Mouse (Mus musculus) layer of hippocampus, adult 18-20 months (tissue): ENCODE results near the gene Tnp1. TPM values are rescaled to one million over a fixed set of nuclear protein-coding genes. Genes with fewer than 3 reads are reported as not detected.
A peak's percentile ranks its signal among the peaks of the same experiment; 100 is the strongest.

Source experiments
- DNase-seq, 2 experiments: peaks; one replicate each; pipeline ENCODE4 v3.0.0; 2022; ENCODE audit warnings: low spot score in 2 of 2
- long read RNA-seq: library from polyadenylated mRNA; stranded (forward); transcript quantifications from one replicate; pipeline ENCODE4 v2.0.0, GENCODE M21; 2021
- total RNA-seq, 2 experiments: library from RNA; stranded (reverse); gene quantifications; 2 replicates each; pipeline ENCODE4 v1.2.3; 2021

The Tnp1 gene
- not detected for total RNA-seq
- long read RNA-seq: 0 reads

- DNase-seq: no peak
These were observed at the start of gene Tnp1 for GRCm38 (mm10) chr1:73015731-73016130. TSS of gene Tnp1 (minus strand) at chr1:73015909.

DNA sequence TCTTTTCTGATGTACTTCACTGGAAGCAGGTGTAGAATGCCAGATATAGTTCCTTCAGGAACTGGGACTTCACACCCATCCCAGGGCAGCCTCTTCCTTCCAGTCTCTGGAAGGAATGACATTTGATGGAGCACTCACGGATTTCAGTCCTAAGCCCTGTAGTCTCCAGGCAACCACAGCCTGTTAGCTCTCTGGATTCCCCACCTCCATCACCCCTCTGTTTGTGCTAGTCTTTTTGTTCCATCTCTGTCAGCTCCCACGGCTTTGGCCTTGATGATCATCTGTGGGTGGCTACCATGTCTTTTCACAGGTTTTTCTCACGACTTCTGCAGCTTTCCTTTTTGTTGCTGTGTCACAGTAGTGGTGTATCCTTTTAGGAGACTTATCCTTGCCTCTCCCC, 48.6 kb upstream of the Tnp1 start:
- peak in 1 of 2 experiments; percentile 70 for DNase-seq

DNA sequence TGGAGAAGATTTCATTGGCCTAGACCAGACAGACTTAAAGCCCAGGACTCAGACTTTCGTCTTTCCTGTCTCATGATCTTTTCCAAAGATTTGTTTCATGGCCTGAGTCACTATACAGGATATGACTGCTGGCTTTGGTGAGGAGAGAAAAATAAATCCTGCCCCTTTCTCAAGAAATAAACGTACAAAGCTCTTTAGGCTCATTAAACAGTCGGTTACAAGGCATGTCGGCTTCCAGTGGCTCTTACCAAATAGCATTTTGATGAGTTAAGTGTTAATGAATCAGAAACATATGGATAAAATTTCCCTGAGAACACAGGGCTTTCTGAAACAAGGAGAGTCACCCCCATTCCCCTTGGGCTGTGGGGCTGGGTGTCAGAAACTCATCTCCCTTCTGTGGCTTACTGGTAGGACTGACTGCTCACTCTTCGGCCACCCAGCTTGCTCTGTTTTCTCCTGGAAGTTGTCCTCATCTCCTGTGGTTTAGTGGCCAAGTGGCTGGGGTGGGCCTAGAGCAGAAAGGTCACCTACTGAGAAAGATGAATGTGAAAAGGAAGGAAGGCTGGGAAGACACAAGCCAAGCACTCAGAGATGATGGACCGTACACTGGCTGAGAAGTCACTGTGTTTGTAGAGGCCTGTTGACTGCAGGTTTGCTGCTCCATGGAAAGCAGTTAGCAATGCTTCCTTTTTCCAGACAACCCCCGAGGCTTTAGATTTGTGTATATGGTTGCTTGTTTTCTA, 46.0 kb upstream of the Tnp1 start:
- DNase-seq: no peak

- no peak for DNase-seq
These were observed 44.6 kb upstream of the Tnp1 start for GRCm38 (mm10) chr1:73060271-73060670.

- DNase-seq: no peak
These were observed 40.7 kb upstream of the Tnp1 start for GRCm38 (mm10) chr1:73056266-73057001.

DNA sequence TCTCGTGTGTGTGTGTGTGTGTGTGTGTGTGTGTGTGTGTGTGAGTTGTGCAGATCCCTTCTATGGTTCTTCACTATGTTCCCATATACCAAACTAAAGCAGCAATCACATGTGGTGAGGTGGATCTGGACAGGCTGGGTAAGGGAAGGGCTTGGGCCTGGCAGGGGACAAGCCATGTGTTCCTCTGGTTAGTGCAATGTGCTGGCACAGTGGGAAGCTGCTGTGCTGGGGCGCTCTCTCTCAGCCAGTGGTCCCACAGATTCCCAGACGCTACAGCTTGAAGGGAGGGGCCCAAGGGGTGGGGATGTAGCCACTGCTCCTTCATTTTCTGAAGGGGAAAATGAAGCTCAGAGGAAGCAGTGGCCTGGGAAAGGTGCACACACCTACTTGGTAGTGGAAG, 40.1 kb upstream of the Tnp1 start:
- no peak for DNase-seq

DNA sequence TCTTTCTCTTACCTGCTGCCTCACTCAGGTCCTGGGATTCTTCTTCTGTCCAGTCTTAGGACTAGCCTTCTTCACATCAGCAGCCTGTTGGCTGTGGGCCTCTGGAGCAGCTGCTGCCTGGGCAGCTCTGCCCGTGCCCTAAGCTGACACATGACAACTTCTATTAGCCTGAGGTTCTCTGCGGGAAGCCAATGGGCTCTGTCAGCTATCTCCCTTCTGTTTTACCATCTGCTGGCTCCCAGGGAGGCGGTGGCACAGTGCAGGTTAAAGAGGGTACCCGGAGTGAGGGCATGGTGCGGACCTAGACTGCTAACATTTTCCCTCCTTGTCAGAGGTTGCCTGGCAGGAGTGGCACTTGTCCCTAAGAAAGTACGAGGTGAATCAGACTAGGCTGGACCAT, 39.5 kb upstream of the Tnp1 start:
- DNase-seq: no peak

GRCm38 (mm10) chr1:73053545-73054326, 38.0 kb upstream of the Tnp1 start:
- no peak for DNase-seq

GRCm38 (mm10) chr1:73046896-73047672, 31.4 kb upstream of the Tnp1 start:
- no peak for DNase-seq

GRCm38 (mm10) chr1:73045948-73046685, 30.4 kb upstream of the Tnp1 start:
- DNase-seq: no peak

DNA sequence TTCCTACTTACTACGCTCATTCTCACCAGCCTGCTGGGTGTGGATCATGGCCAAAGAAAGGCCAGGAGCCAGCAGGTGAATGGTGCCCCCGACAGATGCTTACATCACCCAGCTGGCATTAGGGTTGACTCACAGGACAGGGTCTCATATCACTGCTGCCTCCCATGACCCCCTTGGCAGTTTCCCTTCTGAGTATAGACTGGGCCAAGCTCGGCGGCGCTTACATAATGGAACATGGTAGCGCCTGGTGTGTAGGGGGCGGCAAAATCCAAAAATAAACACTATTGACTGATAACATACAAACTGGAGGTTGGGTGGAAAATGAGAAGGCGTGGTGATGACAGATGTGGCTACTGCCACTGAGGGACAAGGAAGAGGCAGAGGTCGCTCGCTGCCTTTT, 28.0 kb upstream of the Tnp1 start:
- no peak for DNase-seq

- no peak for DNase-seq
These were observed 25.1 kb upstream of the Tnp1 start for GRCm38 (mm10) chr1:73040691-73041425.

DNA sequence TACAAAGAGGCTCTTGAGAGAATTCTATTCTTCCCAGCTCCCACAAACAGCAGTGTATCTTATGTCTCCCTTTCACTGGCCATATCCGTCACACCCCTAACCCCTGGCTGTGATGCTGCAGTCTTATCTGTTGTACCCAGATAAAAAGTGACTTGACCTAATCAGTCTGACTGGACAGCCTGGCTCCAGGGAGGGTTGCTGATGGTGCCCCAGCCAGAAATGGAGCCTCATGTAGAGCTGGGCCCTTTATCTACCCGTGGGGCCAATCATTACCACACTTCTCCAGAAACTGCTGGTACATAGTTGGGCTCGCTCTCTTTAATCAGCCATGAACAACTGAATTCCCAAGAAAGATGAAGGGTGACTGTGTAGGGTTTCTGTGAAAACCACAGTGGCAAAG, 22.8 kb upstream of the Tnp1 start:
- DNase-seq: no peak

GRCm38 (mm10) chr1:73036536-73036935, 20.8 kb upstream of the Tnp1 start:
- no peak for DNase-seq

DNA sequence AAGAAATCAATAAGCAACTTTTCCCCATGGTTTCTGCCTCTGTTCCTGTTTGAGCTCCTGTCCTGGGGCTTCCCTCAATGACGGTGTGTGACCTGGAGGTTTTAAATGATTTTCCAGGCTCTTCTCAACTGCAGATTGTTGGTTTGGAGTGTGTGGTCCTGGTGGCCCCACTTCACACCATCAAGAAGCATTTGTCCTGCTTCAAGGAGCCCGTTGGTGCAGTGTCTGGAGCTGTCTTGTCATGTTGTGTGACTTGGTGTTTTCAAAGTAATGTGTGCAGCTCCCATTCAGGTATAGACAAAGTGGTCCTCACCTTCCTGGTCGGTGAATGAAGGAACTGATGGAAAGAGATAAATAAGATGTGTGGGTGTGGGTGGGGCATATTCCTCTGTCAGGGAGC, 20.0 kb upstream of the Tnp1 start:
- no peak for DNase-seq

GRCm38 (mm10) chr1:73032491-73032890, 16.8 kb upstream of the Tnp1 start:
- no peak for DNase-seq

DNA sequence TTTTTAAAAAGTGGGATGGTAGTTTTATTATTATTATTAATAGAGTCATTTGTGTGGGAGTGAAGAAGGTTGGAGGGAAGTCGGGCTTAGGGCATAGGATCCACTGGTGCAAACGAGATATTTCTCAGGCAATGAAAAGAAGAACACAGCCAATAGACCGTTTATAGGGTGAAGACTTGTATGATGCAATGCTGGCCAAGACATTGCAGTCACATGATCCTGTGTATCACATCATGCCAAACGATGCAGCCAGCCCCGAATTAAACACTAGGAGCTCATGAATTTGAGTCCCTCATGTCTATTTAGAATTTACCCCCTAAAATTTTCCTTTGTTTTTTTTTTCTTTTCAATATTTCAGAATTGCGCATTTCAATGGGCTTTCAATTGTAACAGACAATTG, 13.0 kb upstream of the Tnp1 start:
- no peak for DNase-seq

DNA sequence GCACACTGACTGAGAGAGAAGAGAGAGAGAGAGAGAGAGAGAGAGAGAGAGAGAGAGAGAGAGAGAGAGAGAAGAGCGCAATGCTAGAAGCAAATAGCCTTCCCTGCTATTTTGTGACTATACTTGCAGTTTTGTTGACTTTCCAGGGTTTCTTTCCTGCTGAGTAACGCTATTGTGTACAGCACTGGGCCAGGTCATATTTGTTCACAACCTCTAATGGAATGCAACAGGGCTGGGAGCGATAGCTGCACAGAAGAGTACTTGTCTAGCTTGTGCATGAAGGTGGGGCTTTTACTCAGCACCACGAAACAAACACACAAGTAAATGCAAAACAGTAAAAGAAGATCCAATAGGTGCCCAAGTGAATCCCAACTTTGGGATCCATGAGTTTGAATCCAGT, 11.7 kb upstream of the Tnp1 start:
- no peak for DNase-seq

GRCm38 (mm10) chr1:73026786-73027299, 11.1 kb upstream of the Tnp1 start:
- no peak for DNase-seq

DNA sequence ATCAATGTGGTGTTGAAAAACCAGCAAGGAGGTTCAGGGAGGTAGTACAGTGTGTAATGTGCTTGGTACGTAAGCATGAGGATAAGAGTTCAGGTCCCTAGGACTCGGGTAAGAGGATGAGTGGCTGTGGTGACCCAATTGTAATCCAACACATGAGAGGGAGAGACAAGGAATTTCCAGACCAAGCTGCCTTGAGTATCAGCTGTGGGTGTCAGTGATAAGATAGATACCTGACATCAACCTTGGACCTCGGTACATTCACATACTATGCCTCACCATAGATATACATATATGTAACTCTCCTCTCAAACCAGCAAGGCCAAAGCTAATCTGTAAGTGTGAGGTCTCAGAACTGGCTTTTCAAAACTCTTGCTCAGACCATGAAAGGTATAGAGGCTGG, 10.4 kb upstream of the Tnp1 start:
- no peak for DNase-seq
